Mouse (Mus musculus): Measurements from ENCODE around the gene Armc2. TPM values are rescaled to one million over a fixed set of nuclear protein-coding genes. Genes with fewer than 3 reads are reported as not detected.

Armc2 gene
- polyA plus RNA-seq, 1 experiment from 2014 or later: 7.3 TPM

DNA sequence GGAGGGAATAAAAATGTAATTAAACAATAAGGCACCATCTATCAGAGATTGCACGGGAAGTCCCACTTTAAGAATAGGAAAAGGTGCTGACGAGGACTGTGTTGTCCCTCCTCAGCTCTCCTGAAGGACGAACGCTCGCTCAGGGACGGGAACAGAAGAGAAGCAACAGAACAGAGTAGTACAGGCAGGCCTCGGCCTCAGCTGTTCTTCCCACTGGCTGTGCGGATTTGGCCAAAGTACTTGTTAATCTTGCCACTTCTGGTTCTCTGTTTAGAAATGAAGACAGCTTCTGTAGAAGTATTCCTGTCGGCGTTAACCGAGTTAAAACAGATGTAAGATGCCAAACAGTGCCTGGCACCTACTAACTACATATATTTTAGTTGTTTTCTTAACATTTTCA lies 139.9 kb downstream of the Armc2 start:
- Histone ChIP-seq H3K9ac (no peak overlapping the region), H3K9me3 (replicated peaks) (no peaks in the 10 kb centered on the region), H3K36me3 (ENCODE audit: poor library complexity, severe bottlenecking) (no peaks in the 10 kb centered on the region), H3K4me1 (peaks cover 10% of the 10 kb centered on the region), H3K27me3 (no peaks in the 10 kb centered on the region), H3K4me2 (no peak overlapping the region), H3K4me3 (no peak overlapping the region), H3K27ac (no peak overlapping the region)
- 88% methylated on average over 11 of the region's 11 CpGs for WGBS
- ATAC-seq: no peak

DNA sequence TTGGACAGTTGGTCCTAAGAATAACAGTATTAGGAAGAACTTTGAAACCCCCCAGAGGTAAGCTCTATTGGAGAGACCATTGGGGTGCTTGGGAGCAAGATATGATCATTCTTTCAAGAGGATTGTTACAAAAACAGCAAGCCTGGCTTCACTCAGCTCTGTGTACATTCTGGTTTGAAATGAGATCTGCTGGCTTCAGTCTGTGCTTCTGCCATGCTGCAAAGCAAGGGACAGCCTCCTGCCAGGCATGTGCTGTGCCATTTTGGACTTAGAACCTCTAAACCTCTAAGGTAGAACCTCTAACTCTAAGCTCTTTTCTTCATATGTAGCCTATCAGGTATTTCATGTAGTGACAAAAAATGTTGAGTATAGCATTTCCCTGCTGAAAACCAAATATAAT lies 142.6 kb downstream of the Armc2 start:
- H3K27ac ChIP-seq: no peak overlapping the region
- no peaks in the 10 kb centered on the region for H3K4me1 ChIP-seq
- no peak overlapping the region for H3K4me3 ChIP-seq
- no peak overlapping the region for H3K4me2 ChIP-seq
- H3K9me3 ChIP-seq (replicated peaks): no peaks in the 10 kb centered on the region
- no peak for ATAC-seq
- no peaks in the 10 kb centered on the region for H3K27me3 ChIP-seq
- no peaks in the 10 kb centered on the region for H3K36me3 ChIP-seq (ENCODE audit: poor library complexity, severe bottlenecking)
- no peak overlapping the region for H3K9ac ChIP-seq

- H3K4me3 ChIP-seq: no peak overlapping the region
- H3K9me3 ChIP-seq (replicated peaks): no peaks in the 10 kb centered on the region
- H3K4me1 ChIP-seq: 0 out of 2 replicates have a peak, but pooled peaks cover 2% of the 10 kb centered on the region
- no peak overlapping the region for H3K4me2 ChIP-seq
- no peaks in the 10 kb centered on the region for H3K27me3 ChIP-seq
- no peak for ATAC-seq
- WGBS: 70% methylated on average over 2 of the region's 2 CpGs
- no peak overlapping the region for H3K27ac ChIP-seq
- no peaks in the 10 kb centered on the region for H3K36me3 ChIP-seq (ENCODE audit: poor library complexity, severe bottlenecking)
- no peak overlapping the region for H3K9ac ChIP-seq
These were observed 146.7 kb downstream of the Armc2 start for GRCm38 (mm10) chr10:41871564-41871963.

- Histone ChIP-seq H3K4me1 (peaks cover 6% of the 10 kb centered on the region; the same call in 1 of the 2 replicates), H3K27ac (no peak overlapping the region), H3K9me3 (replicated peaks) (no peaks in the 10 kb centered on the region), H3K36me3 (ENCODE audit: poor library complexity, severe bottlenecking) (no peaks in the 10 kb centered on the region), H3K9ac (no peak overlapping the region), H3K27me3 (no peaks in the 10 kb centered on the region), H3K4me2 (no peak overlapping the region), H3K4me3 (no peak overlapping the region)
- WGBS: 74% methylated on average over 2 of the region's 2 CpGs
- ATAC-seq: no peak
These were observed 148.1 kb downstream of the Armc2 start for GRCm38 (mm10) chr10:41870101-41870500.

GRCm38 (mm10) chr10:41867956-41868355 lies 150.3 kb downstream of the Armc2 start:
- H3K4me2 ChIP-seq: no peak overlapping the region
- ATAC-seq: no peak
- no peaks in the 10 kb centered on the region for H3K27me3 ChIP-seq
- H3K9me3 ChIP-seq (replicated peaks): no peaks in the 10 kb centered on the region
- no peak overlapping the region for H3K4me3 ChIP-seq
- no peaks in the 10 kb centered on the region for H3K36me3 ChIP-seq (ENCODE audit: poor library complexity, severe bottlenecking)
- 86% methylated on average over 5 of the region's 5 CpGs for WGBS
- no peak overlapping the region for H3K9ac ChIP-seq
- no peak overlapping the region for H3K27ac ChIP-seq
- peaks cover 6% of the 10 kb centered on the region; the same call in 1 of the 2 replicates for H3K4me1 ChIP-seq

GRCm38 (mm10) chr10:41866838-41867154 lies 151.4 kb downstream of the Armc2 start:
- Histone ChIP-seq H3K9me3 (replicated peaks) (no peaks in the 10 kb centered on the region), H3K4me2 (no peak overlapping the region), H3K27ac (no peak overlapping the region), H3K4me1 (peaks cover 6% of the 10 kb centered on the region; the same call in 1 of the 2 replicates), H3K9ac (no peak overlapping the region), H3K36me3 (ENCODE audit: poor library complexity, severe bottlenecking) (no peaks in the 10 kb centered on the region), H3K27me3 (no peaks in the 10 kb centered on the region), H3K4me3 (no peak overlapping the region)
- ATAC-seq: no peak

DNA sequence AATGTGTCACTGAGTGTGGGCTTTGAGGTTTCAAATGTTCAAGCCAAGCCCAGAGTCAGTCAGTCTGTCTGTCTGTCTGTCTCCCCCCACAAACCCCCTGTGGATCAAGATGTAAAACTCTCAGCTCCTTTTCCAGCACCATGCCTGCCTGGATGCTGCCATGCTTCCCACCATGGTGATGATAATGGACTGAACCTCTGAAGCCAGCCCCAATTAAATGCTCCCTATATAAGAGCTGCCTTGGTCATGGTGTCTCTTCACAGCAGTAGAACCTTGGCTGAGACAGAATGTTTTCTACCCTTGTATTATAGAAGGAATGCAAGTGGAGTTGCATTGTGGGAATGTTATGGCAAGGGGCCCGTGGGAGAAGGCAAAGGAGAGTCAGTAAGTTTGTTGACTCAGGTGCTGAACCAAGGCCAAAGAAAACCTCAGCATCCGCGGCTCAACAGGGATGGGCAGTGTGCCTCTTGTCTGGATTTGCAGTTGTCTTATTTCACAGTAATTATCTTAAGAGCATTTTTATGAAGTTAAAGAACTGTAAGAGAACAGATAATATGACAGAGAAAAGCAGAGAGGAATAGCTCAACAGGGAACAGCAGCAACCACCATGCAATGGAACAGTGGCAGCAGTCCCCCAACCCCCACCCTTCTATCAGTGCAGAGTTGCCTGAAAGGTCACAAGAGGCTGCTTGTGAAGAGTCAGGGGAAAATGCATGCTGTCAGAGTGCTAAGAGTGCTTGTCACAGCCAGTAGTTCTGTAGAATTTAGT lies 152.0 kb downstream of the Armc2 start:
- Histone ChIP-seq H3K9me3 (replicated peaks) (no peaks in the 10 kb centered on the region), H3K4me1 (peaks cover 6% of the 10 kb centered on the region; the same call in 1 of the 2 replicates), H3K4me2 (no peak overlapping the region), H3K27ac (no peak overlapping the region), H3K27me3 (no peaks in the 10 kb centered on the region), H3K9ac (no peak overlapping the region), H3K4me3 (no peak overlapping the region), H3K36me3 (ENCODE audit: poor library complexity, severe bottlenecking) (no peaks in the 10 kb centered on the region)
- 76% methylated on average over 3 of the region's 3 CpGs for WGBS
- no peak for ATAC-seq

Other genes starting within 250 kb of the Armc2 start
- 21.2 and 23.2 TPM in 2 replicates for gene Cep57l1, start 208.6 kb downstream of the Armc2 start, polyA plus RNA-seq (2015; fragmentation: Nextera tagmentation; extraction: Ambion mirVana)
- 37.9 and 44.2 TPM in 2 replicates for gene Sesn1, start 208.5 kb downstream of the Armc2 start, polyA plus RNA-seq (2015; fragmentation: Nextera tagmentation; extraction: Ambion mirVana)